In genomic region chr13:43305181-43305924, GRCm38 (mm10) we compare ENCODE assay signal across 9 mouse cellular contexts. TPM values are rescaled to one million over a fixed set of nuclear protein-coding genes. Genes with fewer than 3 reads are reported as not detected.
A peak's percentile ranks its signal among the peaks of the same experiment; 100 is the strongest.
DNase-seq lines count a peak whose midpoint lies in the region; ATAC-seq and TF ChIP-seq lines count a peak whose summit lies in the region.
"Had no signal": no experiment of that assay in that cellular context is flagged by ENCODE, and none has a peak within 500 bp of the region (broad histone marks: within the 10 kb centered on the region; RNA-seq: fewer than 3 reads in every experiment).

No protein-coding gene starts in this region.

- H3K27ac ChIP-seq in hindbrain, embryonic 12.5 days, result no peak overlapping the region
- no peak overlapping the region for H3K27ac ChIP-seq in hindbrain, embryonic 11.5 days (ENCODE audit: low read depth, low read length)
- peak overlapping the region; percentile 94 for H3K27ac ChIP-seq in neural tube, embryonic 13.5 days (replicated peaks)
- H3K27ac ChIP-seq in small intestine, adult 2 months (ENCODE audit: insufficient read depth, low read depth, low read length), result peak overlapping the region; percentile 77
- H3K27ac ChIP-seq: embryonic facial prominence, embryonic 12.5 days had no signal

- peaks cover 42% of the 10 kb centered on the region for H3K27me3 ChIP-seq in hindbrain, embryonic 12.5 days
- peaks cover 28% of the 10 kb centered on the region for H3K27me3 ChIP-seq in hindbrain, embryonic 11.5 days (ENCODE audit: control insufficient read depth, insufficient read depth, low read length)
- H3K27me3 ChIP-seq in neural tube, embryonic 13.5 days, result peaks cover 15% of the 10 kb centered on the region
- no peaks in the 10 kb centered on the region for H3K27me3 ChIP-seq in small intestine, adult 2 months (ENCODE audit: control insufficient read depth, insufficient read depth, low read length)

- H3K4me1 ChIP-seq in hindbrain, embryonic 12.5 days, result peaks cover 29% of the 10 kb centered on the region
- H3K4me1 ChIP-seq in hindbrain, embryonic 11.5 days (replicated peaks; ENCODE audit: control insufficient read depth, insufficient read depth, low read length), result peaks cover 2% of the 10 kb centered on the region; the same call in 1 of the 2 replicates
- peaks cover 32% of the 10 kb centered on the region for H3K4me1 ChIP-seq in neural tube, embryonic 13.5 days (replicated peaks)
- peaks cover 27% of the 10 kb centered on the region for H3K4me1 ChIP-seq in small intestine, adult 2 months (ENCODE audit: control insufficient read depth, insufficient read depth, insufficient read length, low read length)

- no peaks in the 10 kb centered on the region for H3K36me3 ChIP-seq in hindbrain, embryonic 12.5 days
- no peaks in the 10 kb centered on the region for H3K36me3 ChIP-seq in hindbrain, embryonic 11.5 days (ENCODE audit: control insufficient read depth, insufficient read depth, low read length)
- H3K36me3 ChIP-seq in neural tube, embryonic 13.5 days, result no peaks in the 10 kb centered on the region
- H3K36me3 ChIP-seq in small intestine, adult 2 months (ENCODE audit: control insufficient read depth, insufficient read depth, low read length), result no peaks in the 10 kb centered on the region
- H3K36me3 ChIP-seq: embryonic facial prominence, embryonic 12.5 days had no signal

- no peak for TF ChIP-seq CTCF in small intestine, adult 2 months (IDR thresholded peaks at IDR 0.05; ENCODE audit: extremely low read depth, insufficient read length, insufficient replicate concordance, low read depth, low read length)

- WGBS in hindbrain, embryonic 12.5 days, result 74% methylated on average over 15 of the region's 15 CpGs
- 79% methylated on average over 15 of the region's 15 CpGs for WGBS in hindbrain, embryonic 11.5 days
- 75% methylated on average over 15 of the region's 15 CpGs for whole genome bisulfite sequencing in neural tube, embryonic 13.5 days
- 66% methylated on average over 15 of the region's 15 CpGs for WGBS in small intestine, adult 2 months

- no peak for ATAC-seq in cerebellum, adult (ENCODE audit: insufficient number of reproducible peaks, low FRiP score, low TSS enrichment)
- no peak for ATAC-seq in hindbrain, embryonic 12.5 days (ENCODE audit: low FRiP score)
- ATAC-seq in hindbrain, embryonic 11.5 days (ENCODE audit: low FRiP score), result no peak
- no peak for ATAC-seq in neural tube, embryonic 13.5 days (ENCODE audit: low read depth)

- H3K4me2 ChIP-seq in hindbrain, embryonic 12.5 days (replicated peaks), result peak overlapping the region; percentile 94; the same call in 1 of the 2 replicates
- H3K4me2 ChIP-seq in hindbrain, embryonic 11.5 days (replicated peaks; ENCODE audit: low read depth, low read length), result no peak overlapping the region
- H3K4me2 ChIP-seq in neural tube, embryonic 13.5 days, result peak overlapping the region; percentile 68

- no peak overlapping the region for H3K4me3 ChIP-seq in hindbrain, embryonic 12.5 days
- no peak overlapping the region for H3K4me3 ChIP-seq in hindbrain, embryonic 11.5 days (ENCODE audit: low read depth, low read length)
- no peak overlapping the region; the same call in 1 of the 2 replicates for H3K4me3 ChIP-seq in neural tube, embryonic 13.5 days
- H3K4me3 ChIP-seq in small intestine, adult 2 months (ENCODE audit: low read depth, low read length), result no peak overlapping the region

- TF ChIP-seq POLR2A in small intestine, adult 2 months (IDR thresholded peaks at IDR 0.05; ENCODE audit: low read depth, low read length), result no peak

- 0 out of 2 replicates have a peak, but pooled peaks cover 4% of the 10 kb centered on the region for H3K9me3 ChIP-seq in hindbrain, embryonic 12.5 days (replicated peaks)
- H3K9me3 ChIP-seq in hindbrain, embryonic 11.5 days (ENCODE audit: control insufficient read depth, low read length), result no peaks in the 10 kb centered on the region
- no peaks in the 10 kb centered on the region for H3K9me3 ChIP-seq in neural tube, embryonic 13.5 days
- H3K9me3 ChIP-seq: embryonic facial prominence, embryonic 12.5 days had no signal

- peak; percentile 44 for DNase-seq in cerebellum, adult 11-12 months
- DNase-seq in hindbrain, embryonic 11.5 days (ENCODE audit: low spot score), result no peak
- DNase-seq in neural tube, embryonic 10.5 days (ENCODE audit: extremely low spot score, low spot score), result no peak
- DNase-seq in urinary bladder, postnatal 10 days (ENCODE audit: low spot score), result no peak

- no peak overlapping the region for H3K9ac ChIP-seq in hindbrain, embryonic 12.5 days
- H3K9ac ChIP-seq in hindbrain, embryonic 11.5 days (ENCODE audit: low read depth, low read length), result no peak overlapping the region
- no peak overlapping the region for H3K9ac ChIP-seq in neural tube, embryonic 13.5 days

RNA-seq across cellular contexts. Expression of gene Gfod1, which starts 1.4 kb away (rescaled TPM):
- polyA plus RNA-seq in hindbrain, embryonic 12.5 days (2016; fragmentation: Nextera tagmentation; extraction: Ambion mirVana), result 1.2 and 1.6 TPM in 2 replicates
- 0.71 and 0.77 TPM in 2 replicates for polyA plus RNA-seq in hindbrain, embryonic 11.5 days (2014; fragmentation: Nextera tagmentation; extraction: Ambion mirVana)
- polyA plus RNA-seq in neural tube, embryonic 13.5 days (2015; fragmentation: Nextera tagmentation; extraction: Ambion mirVana), result 1.8 and 2.0 TPM in 2 replicates
- 1.8 and 4.3 TPM in 2 replicates for polyA plus RNA-seq in small intestine, adult 2 months (2012; rRNA removed)

RNA-seq across cellular contexts. Expression of gene Sirt5, which starts 59.9 kb away (rescaled TPM):
- 33.8 and 35.9 TPM in 2 replicates for polyA plus RNA-seq in hindbrain, embryonic 12.5 days (2016; fragmentation: Nextera tagmentation; extraction: Ambion mirVana)
- 23.7 and 25.6 TPM in 2 replicates for polyA plus RNA-seq in hindbrain, embryonic 11.5 days (2014; fragmentation: Nextera tagmentation; extraction: Ambion mirVana)
- polyA plus RNA-seq in neural tube, embryonic 13.5 days (2015; fragmentation: Nextera tagmentation; extraction: Ambion mirVana), result 30.6 and 33.4 TPM in 2 replicates
- polyA plus RNA-seq in small intestine, adult 2 months (2012; rRNA removed), result 2.0 and 2.1 TPM in 2 replicates

Comparison
In these comparisons a context has a peak if more than half of its experiments do, and no peak if none do; other contexts are left out.
1. H3K27ac ChIP-seq: peak in neural tube, embryonic 13.5 days (single experiment) and small intestine, adult 2 months (single experiment); none in hindbrain, embryonic 12.5 days (single experiment) and hindbrain, embryonic 11.5 days (single experiment).